Mouse (Mus musculus): ENCODE results near the gene Fyn. TPM values are rescaled to one million over a fixed set of nuclear protein-coding genes. Genes with fewer than 3 reads are reported as not detected.

The Fyn gene
- polyA plus RNA-seq, 1 experiment: 56.4 TPM

DNA sequence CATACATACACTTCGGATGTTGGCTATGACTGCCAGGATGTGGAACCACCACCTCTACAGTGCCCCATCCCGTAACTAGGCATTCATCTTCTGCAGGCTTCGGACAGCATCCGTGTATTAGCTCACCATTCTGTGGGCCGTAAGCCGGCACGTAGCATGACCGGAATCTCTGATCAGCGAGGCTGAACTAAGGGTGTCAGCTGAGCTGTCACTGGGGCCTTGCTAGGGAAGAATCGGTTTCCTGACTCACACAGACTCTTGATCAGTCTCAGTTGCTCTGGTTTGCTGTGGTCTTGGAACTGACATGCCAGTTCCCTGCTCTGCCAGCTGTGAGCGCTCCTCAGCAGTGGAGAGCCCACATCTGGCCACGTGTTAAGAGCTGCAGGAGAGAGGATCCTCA is 137.7 kb downstream of the Fyn start:
- no peak overlapping the region for H3K27ac ChIP-seq (ENCODE audit: insufficient read depth, low read length)
- H3K4me3 ChIP-seq (ENCODE audit: insufficient read depth, low read length): no peak overlapping the region
- peaks cover 13% of the 10 kb centered on the region for H3K4me1 ChIP-seq (ENCODE audit: control insufficient read depth, insufficient read depth, low read length)
- TF ChIP-seq POLR2A (IDR thresholded peaks at IDR 0.05; ENCODE audit: low read depth, low read length) (no peak), CTCF (IDR thresholded peaks at IDR 0.05; ENCODE audit: borderline replicate concordance, insufficient read depth, low read length) (no peak)

DNA sequence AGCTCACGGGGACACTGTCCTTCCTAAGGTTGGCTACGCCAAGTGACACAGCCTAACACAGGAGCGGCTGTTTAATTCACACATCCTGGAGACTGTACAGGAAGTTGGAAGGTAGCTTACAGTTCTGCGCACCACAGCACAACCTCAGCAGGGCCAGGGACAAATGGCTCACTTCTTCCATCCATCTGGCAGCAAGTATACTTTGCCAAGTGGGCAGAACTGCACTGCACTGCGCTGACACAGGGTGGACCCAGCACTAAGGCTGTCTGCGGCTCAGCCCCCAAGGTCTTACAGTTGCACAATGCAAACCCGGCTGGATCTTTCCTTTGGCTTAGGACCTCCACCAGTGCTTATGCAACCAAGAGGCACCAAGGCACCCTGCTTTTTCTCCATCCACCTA is 138.2 kb downstream of the Fyn start:
- Histone ChIP-seq H3K4me1 (ENCODE audit: control insufficient read depth, insufficient read depth, low read length) (peaks cover 13% of the 10 kb centered on the region), H3K4me3 (ENCODE audit: insufficient read depth, low read length) (no peak overlapping the region), H3K27ac (ENCODE audit: insufficient read depth, low read length) (no peak overlapping the region)
- TF ChIP-seq CTCF (IDR thresholded peaks at IDR 0.05; ENCODE audit: borderline replicate concordance, insufficient read depth, low read length): no peak
- TF ChIP-seq POLR2A (IDR thresholded peaks at IDR 0.05; ENCODE audit: low read depth, low read length): no peak

DNA sequence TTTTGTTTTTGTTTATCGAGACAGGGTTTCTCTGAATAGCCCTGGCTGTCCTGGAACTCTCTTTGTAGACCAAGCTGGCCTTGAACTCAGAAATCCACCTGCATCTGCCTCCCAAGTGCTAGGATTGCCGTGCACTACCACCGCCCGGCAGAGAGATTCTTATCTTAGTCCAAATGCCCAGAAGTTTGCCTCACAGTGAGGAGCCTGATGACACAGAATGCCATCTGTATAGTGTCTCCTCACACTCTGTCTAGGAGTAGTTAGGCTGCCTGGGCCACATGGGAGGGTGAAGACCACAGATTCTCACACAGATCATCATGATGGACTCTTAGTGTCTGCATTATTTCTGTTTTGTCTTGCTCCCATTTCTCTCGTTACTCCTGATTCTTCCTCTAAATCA is 140.1 kb downstream of the Fyn start:
- TF ChIP-seq POLR2A (IDR thresholded peaks at IDR 0.05; ENCODE audit: low read depth, low read length): no peak
- TF ChIP-seq CTCF (IDR thresholded peaks at IDR 0.05; ENCODE audit: borderline replicate concordance, insufficient read depth, low read length): no peak
- H3K27ac ChIP-seq (ENCODE audit: insufficient read depth, low read length): no peak overlapping the region
- H3K4me1 ChIP-seq (ENCODE audit: control insufficient read depth, insufficient read depth, low read length): peaks cover 13% of the 10 kb centered on the region
- no peak overlapping the region for H3K4me3 ChIP-seq (ENCODE audit: insufficient read depth, low read length)

DNA sequence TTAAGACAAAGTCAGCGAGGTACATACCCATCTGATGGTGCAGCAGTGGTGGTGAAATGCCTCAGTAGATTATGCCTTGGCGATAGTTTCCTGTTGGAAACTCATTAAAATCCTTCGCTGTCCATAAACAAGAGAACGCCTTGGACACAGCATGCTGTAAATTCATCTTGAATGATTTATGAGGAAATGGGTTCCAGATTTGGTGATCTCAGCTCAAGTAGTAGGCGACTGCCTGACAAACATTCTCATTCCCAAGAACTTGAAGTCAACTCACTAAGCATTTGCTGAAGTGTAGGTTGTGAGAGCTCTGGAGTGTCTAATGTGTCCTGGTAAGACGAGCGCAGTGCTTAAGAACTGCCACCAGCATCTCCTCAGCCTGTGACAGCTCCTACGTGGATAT is 141.3 kb downstream of the Fyn start:
- Histone ChIP-seq H3K27ac (ENCODE audit: insufficient read depth, low read length) (no peak overlapping the region), H3K4me1 (ENCODE audit: control insufficient read depth, insufficient read depth, low read length) (peaks cover 13% of the 10 kb centered on the region), H3K4me3 (ENCODE audit: insufficient read depth, low read length) (no peak overlapping the region)
- no peak for TF ChIP-seq CTCF (IDR thresholded peaks at IDR 0.05; ENCODE audit: borderline replicate concordance, insufficient read depth, low read length)
- TF ChIP-seq POLR2A (IDR thresholded peaks at IDR 0.05; ENCODE audit: low read depth, low read length): no peak

DNA sequence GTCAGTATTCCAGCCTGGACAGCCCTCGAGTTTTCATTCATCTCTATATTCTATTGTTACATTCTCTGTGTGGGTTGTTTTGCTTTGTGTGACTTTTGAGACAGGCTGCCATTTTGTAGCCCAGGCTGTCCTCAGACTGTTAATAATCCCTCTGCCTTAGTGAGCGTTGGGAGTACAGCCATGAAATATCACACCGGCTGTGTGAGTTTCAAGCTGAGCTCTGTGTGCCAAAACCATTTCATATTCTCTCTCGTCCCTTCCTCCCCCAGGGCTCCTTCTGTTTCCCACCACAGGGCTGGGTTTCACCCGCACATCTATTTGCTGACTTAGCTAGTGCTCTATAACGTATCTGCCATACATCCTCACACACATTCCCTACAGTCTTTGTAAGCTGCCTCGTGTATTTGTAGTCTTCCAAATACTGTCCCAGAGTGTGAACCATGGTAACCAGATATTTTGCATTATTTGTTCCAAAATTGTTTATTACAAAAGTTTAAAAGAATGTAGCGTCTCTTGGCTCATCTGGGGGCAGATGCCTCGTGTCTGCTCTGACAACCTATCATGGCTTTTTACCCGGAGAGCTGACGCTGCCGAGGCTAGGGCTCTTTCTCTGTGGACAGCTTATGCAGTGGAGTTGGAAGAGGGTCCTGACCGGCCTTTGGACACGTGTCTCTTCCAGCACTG is 144.1 kb downstream of the Fyn start:
- Histone ChIP-seq H3K27ac (ENCODE audit: insufficient read depth, low read length) (no peak overlapping the region), H3K4me1 (ENCODE audit: control insufficient read depth, insufficient read depth, low read length) (0 out of 2 replicates have a peak, but pooled peaks cover 2% of the 10 kb centered on the region), H3K4me3 (ENCODE audit: insufficient read depth, low read length) (no peak overlapping the region)
- TF ChIP-seq CTCF (IDR thresholded peaks at IDR 0.05; ENCODE audit: borderline replicate concordance, insufficient read depth, low read length): no peak
- no peak for TF ChIP-seq POLR2A (IDR thresholded peaks at IDR 0.05; ENCODE audit: low read depth, low read length)

DNA sequence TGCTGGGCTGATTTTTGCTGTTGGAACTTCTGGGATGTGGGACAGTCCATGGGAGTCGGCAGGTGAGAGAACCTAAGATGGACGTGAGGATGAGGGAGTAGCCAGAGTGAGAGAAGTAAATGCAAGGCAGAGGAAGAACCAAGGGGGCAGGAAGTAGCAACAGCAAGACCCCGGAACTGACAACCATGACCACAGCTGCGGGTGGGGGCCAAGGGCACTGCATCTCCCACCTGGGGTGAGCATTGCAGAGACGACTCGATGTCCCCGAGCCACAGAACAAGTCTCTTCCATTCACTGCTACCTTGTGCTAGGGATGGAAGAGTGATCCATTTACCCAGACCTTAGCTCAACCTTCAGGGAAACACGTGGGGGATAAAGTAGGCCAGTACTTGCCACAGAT is 146.3 kb downstream of the Fyn start:
- Histone ChIP-seq H3K4me1 (ENCODE audit: control insufficient read depth, insufficient read depth, low read length) (peaks cover 5% of the 10 kb centered on the region; the same call in 1 of the 2 replicates), H3K27ac (ENCODE audit: insufficient read depth, low read length) (no peak overlapping the region), H3K4me3 (ENCODE audit: insufficient read depth, low read length) (no peak overlapping the region)
- TF ChIP-seq POLR2A (IDR thresholded peaks at IDR 0.05; ENCODE audit: low read depth, low read length): no peak
- TF ChIP-seq CTCF (IDR thresholded peaks at IDR 0.05; ENCODE audit: borderline replicate concordance, insufficient read depth, low read length): no peak

DNA sequence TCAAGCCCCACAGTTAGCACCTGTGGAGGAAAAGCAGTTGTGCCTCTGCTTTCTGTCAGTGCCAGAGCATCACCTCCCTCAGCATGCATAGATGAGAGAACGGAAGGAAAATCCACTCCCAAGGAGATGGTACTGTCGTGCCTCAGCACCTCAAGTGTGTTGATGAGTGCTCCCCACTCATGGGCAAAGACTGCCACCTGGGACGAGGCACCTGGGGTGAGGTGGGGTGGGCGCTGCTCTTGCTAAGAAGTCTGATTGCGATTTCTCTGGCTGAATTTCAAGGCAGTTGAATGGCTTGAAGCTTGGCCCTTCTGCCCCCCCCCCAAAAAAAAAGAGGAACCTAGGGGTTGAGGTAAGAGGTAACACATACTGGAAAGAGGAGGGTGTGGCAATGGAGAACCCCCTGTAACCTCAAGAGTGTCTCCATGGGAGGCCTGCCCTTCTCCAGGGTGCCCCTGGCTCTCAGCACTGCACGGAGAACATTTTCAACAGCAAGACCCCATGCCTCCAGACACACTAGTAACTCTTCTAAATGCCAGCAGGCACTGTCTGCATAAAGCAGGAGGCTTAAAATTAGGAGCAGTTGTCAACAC is 148.0 kb downstream of the Fyn start:
- Histone ChIP-seq H3K4me3 (ENCODE audit: insufficient read depth, low read length) (no peak overlapping the region), H3K4me1 (ENCODE audit: control insufficient read depth, insufficient read depth, low read length) (peaks cover 7% of the 10 kb centered on the region; the same call in 1 of the 2 replicates), H3K27ac (ENCODE audit: insufficient read depth, low read length) (no peak overlapping the region)
- no peak for TF ChIP-seq CTCF (IDR thresholded peaks at IDR 0.05; ENCODE audit: borderline replicate concordance, insufficient read depth, low read length)
- no peak for TF ChIP-seq POLR2A (IDR thresholded peaks at IDR 0.05; ENCODE audit: low read depth, low read length)

DNA sequence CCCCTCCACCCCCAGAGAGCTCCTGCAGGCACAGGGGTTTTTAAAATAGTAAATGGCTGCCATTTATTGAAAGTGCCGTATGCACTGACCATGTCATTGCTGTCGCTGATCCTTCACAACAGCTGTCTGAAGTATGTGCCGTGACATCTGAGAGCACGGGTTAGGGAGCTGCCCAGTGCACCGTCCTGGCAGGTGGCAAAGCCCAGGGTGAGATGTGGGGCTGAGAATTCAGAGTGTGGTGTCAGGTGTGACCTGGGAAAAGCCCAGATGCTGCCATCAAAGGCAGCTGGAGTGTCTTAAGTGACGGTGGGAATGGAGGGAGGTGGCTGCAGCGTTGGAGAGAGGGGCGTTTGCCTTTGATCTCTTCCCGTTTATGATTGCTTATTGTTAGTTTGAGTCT is 148.7 kb downstream of the Fyn start:
- TF ChIP-seq POLR2A (IDR thresholded peaks at IDR 0.05; ENCODE audit: low read depth, low read length): no peak
- no peak for TF ChIP-seq CTCF (IDR thresholded peaks at IDR 0.05; ENCODE audit: borderline replicate concordance, insufficient read depth, low read length)
- no peak overlapping the region for H3K27ac ChIP-seq (ENCODE audit: insufficient read depth, low read length)
- H3K4me1 ChIP-seq (ENCODE audit: control insufficient read depth, insufficient read depth, low read length): peaks cover 10% of the 10 kb centered on the region
- no peak overlapping the region for H3K4me3 ChIP-seq (ENCODE audit: insufficient read depth, low read length)

DNA sequence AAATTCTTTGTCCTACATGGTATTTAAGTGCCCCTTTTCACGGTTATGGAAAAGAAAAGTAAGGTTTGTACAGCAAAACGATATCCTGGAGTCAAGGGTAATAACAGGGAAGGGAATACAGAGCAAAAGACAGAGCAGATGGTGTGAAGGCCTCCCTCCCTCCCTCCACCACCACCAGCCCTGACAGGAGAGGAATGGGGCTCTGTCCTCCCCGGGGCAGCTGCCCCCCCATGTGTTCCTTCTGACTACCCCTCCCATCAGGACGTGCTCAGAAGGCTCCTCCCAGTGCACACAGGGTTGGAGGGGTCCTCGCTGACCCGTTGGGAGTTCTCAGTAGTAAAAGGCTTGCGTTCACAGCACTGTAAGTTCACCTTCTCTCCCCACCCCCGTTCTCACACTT is 149.6 kb downstream of the Fyn start:
- no peak overlapping the region for H3K4me3 ChIP-seq (ENCODE audit: insufficient read depth, low read length)
- TF ChIP-seq CTCF (IDR thresholded peaks at IDR 0.05; ENCODE audit: borderline replicate concordance, insufficient read depth, low read length) (no peak), POLR2A (IDR thresholded peaks at IDR 0.05; ENCODE audit: low read depth, low read length) (no peak)
- no peak overlapping the region for H3K27ac ChIP-seq (ENCODE audit: insufficient read depth, low read length)
- H3K4me1 ChIP-seq (ENCODE audit: control insufficient read depth, insufficient read depth, low read length): peaks cover 19% of the 10 kb centered on the region

DNA sequence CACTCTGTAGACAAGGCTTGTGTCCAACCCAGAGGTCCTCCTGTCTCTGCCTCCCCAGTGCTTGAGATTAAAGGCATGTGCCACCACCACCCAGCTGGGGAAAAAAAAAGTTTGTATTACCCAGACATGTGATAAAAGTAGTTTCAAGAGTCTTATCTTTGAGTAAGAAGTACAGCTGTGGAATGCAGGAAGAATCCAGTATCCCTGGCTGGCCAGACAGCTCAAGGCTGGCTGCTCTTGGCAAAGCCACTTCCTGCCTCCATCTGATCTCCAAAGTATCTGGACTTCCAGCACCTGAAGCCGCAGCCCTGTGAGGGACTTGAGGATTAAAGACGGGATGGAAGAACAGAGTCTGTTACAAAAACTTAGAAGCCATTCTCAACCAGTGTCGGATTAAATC is 150.2 kb downstream of the Fyn start:
- H3K27ac ChIP-seq (ENCODE audit: insufficient read depth, low read length): peak overlapping the region; percentile 15
- H3K4me1 ChIP-seq (ENCODE audit: control insufficient read depth, insufficient read depth, low read length): peaks cover 19% of the 10 kb centered on the region
- TF ChIP-seq CTCF (IDR thresholded peaks at IDR 0.05; ENCODE audit: borderline replicate concordance, insufficient read depth, low read length) (no peak), POLR2A (IDR thresholded peaks at IDR 0.05; ENCODE audit: low read depth, low read length) (no peak)
- H3K4me3 ChIP-seq (ENCODE audit: insufficient read depth, low read length): no peak overlapping the region

Data from embryonic fibroblast, embryonic 13.5 days (primary cell).